Mouse (Mus musculus) WW6 (cell line): ENCODE measurements around the gene 5730522E02Rik.
A peak's percentile ranks its signal among the peaks of the same experiment; 100 is the strongest.

Experiments used
- DNase-seq: peaks from one replicate; pipeline ENCODE4 v3.0.0-alpha.2; 2013; ENCODE audit warnings: low read depth, low spot score

5730522E02Rik gene

DNA sequence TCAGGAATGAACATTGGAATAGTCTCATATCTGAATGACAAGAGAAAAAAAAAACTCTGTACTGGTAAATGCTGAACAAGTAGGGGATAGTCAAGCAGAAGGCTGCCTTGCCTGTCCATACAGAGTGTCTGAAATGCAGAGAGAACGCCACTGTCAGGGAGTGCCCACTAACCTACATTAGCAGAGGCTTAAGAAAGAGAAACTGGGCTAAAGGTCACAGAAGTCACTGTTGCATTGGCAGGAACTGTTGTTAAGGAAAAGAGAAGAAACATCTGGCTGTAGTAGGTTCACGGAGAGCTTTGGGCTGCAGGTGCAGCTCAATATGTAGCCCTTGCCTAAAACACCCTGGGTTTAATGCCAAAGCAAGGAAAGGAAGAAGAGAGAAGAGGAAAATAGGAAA, 82.2 kb downstream of the 5730522E02Rik start:
- DNase-seq = no peak

- no peak for DNase-seq
Measured at GRCm38 (mm10) chr11:26125923-26126322, 84.6 kb downstream of the 5730522E02Rik start.

- no peak for DNase-seq
Measured at GRCm38 (mm10) chr11:26120781-26121557, 89.6 kb downstream of the 5730522E02Rik start.

DNA sequence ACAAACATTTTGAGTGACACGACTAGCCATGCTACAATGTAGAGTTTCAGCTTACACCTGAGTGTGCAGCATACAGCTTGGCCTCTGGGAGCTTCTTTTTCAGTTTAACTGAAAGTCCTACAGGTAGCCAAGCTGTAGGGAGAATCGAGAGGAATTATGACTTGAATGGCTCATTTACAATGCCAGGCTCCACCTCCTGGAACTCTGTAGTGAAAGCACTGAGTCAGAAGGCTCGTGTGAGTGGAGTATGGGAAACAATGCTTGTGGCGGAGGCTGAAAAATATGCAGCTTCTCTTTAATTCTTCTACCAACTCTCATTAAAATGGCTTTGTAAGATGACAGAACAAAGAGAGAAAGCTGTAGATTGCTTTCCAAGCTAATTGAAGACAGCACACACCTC, 92.9 kb downstream of the 5730522E02Rik start:
- DNase-seq = no peak

DNA sequence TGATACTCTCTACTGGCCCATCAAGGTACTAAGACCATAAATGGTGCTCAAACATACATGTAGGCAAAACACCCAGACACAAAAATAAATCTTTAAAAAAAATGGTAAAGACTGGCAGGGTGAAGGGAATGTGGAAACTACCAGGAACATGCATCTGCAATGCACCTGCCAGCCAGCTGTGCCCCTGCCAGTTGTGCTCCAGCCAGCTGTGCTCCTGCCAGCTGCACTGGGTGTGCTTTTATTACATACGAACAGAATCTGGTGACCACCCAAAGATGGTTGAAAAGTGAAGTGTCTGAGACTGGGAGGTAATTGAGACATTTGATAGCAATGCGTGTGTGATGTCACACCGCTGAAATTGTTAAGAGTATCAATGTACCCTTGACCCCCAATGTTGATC, 98.4 kb downstream of the 5730522E02Rik start:
- no peak for DNase-seq

GRCm38 (mm10) chr11:26108647-26109046, 101.9 kb downstream of the 5730522E02Rik start:
- DNase-seq = no peak

DNA sequence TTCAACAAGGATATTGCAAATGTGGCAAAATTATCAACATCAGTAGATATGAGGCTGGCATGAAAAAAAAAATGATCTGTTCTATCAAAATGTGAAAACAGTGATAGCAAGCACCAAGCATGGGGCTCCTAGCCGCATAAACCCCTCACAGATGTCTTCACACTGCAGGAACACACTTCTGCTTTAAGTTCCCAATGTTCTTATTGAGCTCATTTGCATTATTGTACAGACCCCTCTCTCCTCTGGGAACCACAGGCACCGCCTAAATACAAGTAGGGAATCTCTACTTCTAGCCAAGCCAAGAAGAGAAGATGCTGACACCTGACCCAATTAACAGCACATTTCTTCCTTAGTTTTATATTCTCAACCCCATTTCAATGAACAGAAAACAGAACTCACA, 105.9 kb downstream of the 5730522E02Rik start:
- DNase-seq = no peak

DNA sequence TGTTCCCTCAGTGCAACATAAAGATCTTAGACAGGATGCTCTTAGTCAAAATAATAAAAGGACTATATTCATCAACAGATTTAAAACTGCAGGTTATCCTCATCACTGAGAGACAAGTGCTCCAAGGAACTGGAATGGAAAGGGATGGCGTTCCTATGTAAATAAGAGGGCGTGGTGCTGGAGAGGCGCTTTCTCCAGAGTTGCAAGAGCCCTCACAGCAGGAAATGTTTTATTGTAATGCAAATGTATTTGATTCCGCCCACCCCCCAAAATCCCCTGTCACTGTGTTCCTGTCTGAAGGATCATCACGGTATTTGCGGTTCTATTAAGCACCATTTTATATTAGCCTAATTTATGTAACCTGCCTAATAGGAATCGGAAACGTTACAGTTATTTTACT, 106.9 kb downstream of the 5730522E02Rik start:
- peak; percentile 74 for DNase-seq

DNA sequence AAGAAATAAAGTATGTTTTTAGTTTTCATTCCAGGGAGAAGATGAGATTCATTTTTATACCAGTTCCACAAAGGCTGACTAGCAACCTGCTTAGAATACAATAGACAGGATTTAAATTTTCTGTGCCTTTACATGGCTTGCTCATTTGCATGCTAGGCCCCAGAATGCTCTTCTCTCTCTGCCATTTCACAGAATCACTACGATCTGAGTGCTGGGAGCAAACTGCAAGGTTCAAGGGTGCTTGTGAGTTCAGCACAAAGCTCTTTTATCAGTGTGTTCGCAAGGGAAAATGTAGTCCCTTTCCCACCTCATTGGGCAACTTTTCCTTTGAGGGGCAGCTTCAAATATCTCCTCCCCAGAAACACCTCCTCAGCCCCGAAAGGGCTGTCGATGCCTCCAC, 107.7 kb downstream of the 5730522E02Rik start:
- no peak for DNase-seq

DNA sequence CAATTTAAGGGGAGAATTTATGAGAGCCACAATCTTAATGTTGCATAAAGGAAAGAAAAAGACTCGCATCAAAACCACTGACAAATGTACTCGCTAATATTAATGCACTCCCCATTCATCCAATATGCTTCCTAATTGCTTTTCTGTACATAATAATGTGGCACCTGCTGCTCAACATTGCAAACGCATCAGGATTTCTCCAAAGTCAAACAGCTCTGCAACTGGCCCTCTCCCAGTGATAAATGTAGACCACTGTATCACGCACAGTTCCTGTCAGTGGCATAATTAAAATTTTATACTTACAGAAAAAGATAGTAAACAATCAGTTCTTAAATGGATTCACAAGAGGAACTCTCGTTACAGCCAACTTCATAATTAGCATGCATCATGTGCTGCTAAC, 110.5 kb downstream of the 5730522E02Rik start:
- no peak for DNase-seq

DNA sequence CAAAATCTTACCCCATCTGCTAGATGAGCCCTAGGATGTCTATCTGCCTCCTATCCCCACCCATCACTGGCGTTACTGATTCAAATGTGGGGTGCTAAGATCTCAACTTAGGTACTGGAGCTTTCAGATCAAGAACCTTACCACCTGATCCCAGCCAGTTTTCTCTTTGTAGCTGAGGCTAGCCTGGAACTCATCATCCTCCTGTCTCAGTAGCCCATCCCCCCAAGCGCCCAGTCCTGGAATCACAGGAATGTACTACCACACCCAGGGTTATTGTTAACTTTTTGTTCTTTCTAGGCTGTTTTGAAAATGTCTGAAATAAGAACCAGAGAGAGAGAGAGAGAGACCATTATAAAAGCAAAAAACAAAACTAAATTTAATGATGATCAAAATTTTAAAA, 111.6 kb downstream of the 5730522E02Rik start:
- DNase-seq = peak; percentile 47

GRCm38 (mm10) chr11:26096095-26096494, 114.5 kb downstream of the 5730522E02Rik start:
- DNase-seq = no peak

DNA sequence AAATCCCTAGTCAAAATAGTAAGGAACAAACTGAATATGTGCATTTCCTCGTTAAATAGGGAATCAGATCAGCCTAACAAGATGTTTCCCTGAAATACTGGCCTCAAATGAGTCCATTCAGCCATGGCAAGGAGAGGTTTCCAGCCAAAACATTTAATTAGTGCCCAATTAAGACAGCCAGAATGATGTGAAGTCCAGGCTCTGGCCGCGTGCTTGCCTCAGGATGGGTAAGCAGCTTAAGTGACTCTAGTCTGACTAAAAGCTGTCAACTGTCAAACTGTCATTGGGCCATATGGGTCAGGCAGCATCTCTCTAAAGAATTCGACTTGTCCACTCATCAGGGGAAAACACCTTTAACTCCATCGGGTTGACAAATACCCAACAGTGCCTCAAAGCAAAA, 121.6 kb downstream of the 5730522E02Rik start:
- DNase-seq = no peak

GRCm38 (mm10) chr11:26086679-26087078, 123.9 kb downstream of the 5730522E02Rik start:
- DNase-seq = no peak

DNA sequence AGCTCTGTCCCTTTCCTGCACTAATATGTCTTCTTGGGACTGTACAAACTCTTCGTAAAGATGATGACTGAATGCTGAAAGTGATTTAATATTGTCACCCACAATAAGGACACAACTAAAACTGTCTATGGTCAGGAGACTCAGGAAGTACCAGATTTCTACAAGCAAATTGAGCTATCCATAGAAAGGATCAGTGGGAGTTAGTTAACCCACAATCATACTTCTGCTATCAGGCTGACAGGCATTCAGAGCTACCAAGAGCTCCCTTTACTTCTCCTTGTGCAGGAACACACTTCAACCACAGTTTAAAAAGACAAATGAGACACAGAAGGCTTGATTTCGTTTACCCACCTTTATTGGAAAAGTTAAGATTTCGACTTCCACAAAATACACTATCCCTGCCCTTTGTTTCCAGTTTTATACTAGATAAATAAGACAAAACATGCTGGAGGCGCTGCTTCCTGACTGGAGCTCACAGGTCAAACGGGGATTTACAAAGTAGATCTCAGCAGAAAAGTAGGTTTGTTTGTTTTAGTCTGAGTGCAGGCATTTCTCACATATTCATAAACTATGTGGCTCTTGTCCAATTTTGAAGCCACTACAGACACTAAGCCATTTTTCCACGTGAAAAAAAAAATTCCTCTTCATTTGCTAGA, 125.1 kb downstream of the 5730522E02Rik start:
- DNase-seq = no peak

GRCm38 (mm10) chr11:26076335-26076734, 134.2 kb downstream of the 5730522E02Rik start:
- DNase-seq = no peak

- DNase-seq = no peak
Measured at GRCm38 (mm10) chr11:26075536-26075935, 135.0 kb downstream of the 5730522E02Rik start.

GRCm38 (mm10) chr11:26073638-26074294, 136.8 kb downstream of the 5730522E02Rik start:
- peak; percentile 36 for DNase-seq

DNA sequence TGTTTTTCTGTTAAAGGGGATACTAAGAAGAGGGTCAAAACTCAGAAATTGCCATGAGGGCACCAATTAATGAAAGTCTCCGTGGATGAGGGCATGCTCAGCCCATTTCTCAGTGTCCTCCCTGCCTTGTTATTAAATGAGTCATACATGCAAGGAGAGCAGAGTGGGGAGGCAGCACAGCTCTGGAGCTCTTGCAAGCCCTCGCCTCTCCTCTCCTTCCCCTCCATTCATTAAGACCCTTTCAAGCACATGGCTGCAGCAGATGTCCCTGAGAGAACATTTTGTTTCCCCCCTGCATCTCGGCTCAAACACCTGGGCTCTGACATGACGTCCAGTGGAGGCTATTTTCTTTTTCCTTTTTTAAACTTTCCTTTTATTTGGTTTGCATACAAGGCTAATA, 138.5 kb downstream of the 5730522E02Rik start:
- DNase-seq = no peak

DNA sequence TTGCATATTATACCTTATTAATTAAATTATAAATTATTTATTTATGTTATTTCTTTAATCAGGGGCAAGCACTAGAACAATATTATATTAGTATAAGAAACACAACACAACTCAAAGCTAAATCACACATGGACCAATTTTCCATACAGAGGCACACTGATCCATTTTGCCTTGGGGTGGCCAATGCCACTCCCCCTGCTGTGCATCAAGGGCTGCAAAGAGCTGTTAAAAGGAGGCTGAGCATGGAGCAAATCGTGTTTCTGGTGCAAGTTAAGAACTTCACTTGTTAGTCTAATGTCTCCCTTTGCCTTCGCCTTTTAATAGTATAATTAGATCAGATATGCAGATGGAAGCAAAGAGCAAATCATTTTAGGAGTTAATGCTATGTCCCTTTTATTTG, 147.3 kb downstream of the 5730522E02Rik start:
- no peak for DNase-seq

GRCm38 (mm10) chr11:26061471-26062137, 149.0 kb downstream of the 5730522E02Rik start:
- DNase-seq = no peak

GRCm38 (mm10) chr11:26013527-26013926, 197.0 kb downstream of the 5730522E02Rik start:
- no peak for DNase-seq
